Mouse (Mus musculus) heart, adult 18-20 months (tissue): ENCODE results near the gene Trp63. TPM values are rescaled to one million over a fixed set of nuclear protein-coding genes. Genes with fewer than 3 reads are reported as not detected.

ENCODE experiments used
- DNase-seq, 2 experiments: peaks; one replicate each; pipeline ENCODE4 v3.0.0; 2021 to 2022; ENCODE audit warnings: mixed read lengths in 1 of 2
- total RNA-seq, 2 experiments: library from RNA; stranded (reverse); gene quantifications; 2 replicates each; pipeline ENCODE4 v1.2.3; 2021

The Trp63 gene
- total RNA-seq, 2 experiments from 2014 or later = 0.32 to 0.59 TPM

DNA sequence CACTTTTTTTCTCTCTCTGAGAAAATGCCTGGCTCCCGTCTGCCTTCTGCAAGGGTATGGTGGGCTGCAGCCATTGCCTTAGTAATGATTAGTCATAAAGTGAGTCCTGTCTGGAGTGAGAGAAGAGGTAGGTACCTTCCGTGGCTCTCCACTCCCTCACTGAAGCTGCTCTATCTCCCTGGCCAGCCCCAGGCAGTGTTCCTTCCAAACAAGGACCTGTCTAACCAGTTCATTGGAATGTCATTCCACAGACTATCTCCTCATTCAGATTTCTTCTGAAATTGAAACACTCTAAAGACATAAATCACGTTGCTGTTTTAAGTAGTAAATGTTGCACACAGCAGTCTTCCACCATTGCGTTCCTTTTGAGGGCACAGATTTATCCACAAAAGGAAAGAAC lies 96.4 kb downstream of the Trp63 start:
- DNase-seq = no peak

DNA sequence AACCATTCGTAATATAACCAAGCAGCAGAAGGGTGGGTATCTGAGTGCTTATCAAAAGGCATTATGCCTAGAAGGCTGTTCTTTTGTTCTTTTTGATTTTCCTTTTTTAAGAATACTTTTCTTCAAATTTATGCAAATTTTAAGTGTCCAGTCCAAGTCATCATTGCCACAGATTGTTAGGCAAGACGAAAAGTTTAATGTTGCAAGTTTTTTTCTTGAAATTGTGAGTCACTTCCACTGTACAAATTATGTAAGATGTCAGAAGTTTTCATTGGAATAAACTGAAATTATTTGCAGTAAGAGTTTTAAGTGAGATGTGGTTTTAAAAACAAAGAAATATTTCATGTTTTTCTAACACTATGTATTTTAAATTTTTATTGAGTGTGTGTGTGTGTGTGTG lies 100.7 kb downstream of the Trp63 start:
- DNase-seq = no peak

DNA sequence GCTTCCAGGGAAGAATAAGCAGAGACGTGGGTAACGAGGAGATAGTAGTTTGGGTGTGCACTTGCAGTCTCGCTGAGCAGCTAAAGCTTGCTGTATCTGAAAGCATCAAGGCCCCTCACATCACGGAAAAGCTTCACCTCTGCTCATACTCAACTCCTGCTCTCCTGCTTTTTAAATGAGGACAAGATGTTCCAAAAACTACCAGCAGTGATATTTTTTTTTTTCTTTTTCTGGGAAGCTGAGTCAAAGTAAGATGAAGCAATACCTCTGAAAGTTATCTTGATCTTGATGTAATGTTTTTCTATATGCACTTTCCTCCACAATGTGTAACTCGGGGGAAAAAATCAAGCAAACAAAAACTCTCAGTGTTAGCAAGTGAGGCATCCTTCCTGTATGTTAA lies 102.9 kb downstream of the Trp63 start:
- DNase-seq = no peak

DNA sequence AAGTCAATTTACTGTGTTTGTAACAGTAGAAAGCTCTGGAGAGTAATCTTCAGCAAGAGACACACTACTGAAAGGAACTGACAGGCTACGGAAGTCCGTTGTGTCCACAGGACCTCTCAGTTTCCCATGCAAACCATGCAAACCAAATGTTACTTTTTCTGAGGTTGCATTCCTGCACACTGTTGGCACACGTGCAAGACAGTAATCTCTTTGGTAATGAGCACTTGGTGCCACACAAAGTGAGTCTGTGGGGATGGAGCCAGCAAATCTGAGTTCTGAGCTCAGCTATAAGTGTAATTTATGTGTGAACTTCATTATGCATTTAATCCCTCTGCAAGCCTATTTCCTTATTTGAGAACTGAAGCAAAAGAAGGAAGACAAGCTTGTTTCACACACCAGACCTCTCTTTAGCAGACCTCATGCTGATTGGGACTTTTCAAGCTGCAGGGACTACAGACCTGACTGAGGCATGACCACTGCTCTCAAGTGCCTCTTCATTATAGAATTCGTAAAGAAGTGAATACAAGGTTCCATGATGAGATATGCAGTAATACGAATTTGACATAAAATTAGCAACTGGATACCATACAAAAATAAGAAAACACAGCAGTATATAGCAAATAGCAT lies 109.2 kb downstream of the Trp63 start:
- no peak for DNase-seq

DNA sequence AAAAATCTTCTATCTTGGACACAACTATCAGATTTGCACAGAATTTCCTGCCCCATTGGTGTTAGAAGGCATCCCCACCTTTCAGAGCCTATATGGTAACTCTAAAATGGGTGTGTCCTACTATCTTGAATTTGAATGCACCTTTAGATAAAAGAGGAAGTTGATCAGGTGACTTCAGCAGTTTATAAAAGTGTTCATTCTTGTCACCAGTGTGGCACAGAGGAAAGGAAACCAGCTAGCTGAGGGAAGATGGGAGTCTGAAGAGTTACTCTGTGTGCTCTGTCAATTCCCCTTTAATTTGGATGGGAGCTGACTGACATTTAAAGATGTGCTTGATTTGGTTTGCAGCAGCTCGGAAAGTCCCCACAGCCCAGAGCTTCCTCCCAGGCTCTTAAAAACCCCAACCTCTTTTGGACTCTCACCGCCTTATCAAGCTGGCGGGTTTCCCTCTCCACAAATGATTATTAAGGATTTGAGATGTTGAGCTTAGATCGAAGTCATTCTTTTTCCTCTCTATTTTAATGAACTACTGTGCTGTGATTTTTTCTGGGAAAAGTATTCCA lies 114.2 kb downstream of the Trp63 start:
- no peak for DNase-seq

DNA sequence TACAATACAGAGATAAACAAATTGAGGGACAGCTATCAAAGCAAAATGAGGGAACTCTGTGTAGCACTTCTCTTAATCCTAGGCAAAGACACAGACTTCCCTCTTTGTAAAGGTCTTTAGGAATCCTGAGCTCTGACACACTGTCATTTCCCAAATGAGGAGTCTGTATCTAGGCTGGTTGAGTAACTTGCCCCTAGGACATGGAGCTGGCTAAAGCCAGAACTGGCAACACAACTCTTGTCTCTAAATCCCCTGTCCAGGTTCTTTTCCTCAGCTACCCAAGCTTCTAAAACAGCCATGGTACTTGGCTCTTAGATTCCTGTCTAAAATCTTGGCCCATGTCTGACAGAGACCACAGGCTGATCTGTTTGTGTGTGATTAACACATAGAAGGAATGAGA lies 116.1 kb downstream of the Trp63 start:
- DNase-seq = no peak

DNA sequence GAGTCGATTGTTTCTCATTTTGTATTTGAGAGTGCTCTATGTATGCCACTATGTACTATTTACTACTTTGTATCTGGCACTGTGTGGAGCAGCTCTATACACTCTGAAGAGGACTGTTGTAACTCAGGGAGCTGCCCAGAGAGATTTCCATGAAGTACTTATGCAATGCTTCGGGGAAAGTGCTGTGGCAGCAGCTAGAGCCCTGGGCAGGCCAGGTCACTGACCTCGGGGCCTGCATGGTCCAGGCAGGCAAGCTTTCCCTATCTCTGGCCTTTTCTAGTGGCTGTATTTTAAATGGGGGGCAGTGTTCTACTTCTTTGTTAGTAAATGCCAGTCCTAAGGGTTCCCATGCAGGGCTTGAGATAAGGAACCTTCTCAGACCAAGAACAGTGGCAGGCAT lies 121.4 kb downstream of the Trp63 start:
- peak; percentile 6 to 27 for DNase-seq

DNA sequence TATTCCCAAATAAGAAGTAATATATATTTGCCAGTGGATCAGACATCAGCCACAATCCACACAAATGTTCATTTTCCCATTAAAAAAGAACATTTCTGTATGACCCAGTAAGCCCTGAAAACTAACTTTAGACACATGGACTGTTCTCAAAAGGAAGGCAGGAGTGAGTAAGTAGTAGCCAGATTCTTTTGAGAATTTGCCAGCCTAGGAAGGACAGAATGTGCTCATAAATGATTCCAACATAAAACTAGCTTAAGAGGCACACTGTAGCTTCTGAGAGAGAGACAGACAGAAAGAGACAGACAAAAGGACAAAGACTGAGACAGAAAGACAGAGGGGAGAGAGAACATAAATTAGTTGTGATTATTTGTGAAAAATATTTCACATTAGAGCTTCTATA lies 123.6 kb downstream of the Trp63 start:
- DNase-seq = peak; percentile 10 to 30

DNA sequence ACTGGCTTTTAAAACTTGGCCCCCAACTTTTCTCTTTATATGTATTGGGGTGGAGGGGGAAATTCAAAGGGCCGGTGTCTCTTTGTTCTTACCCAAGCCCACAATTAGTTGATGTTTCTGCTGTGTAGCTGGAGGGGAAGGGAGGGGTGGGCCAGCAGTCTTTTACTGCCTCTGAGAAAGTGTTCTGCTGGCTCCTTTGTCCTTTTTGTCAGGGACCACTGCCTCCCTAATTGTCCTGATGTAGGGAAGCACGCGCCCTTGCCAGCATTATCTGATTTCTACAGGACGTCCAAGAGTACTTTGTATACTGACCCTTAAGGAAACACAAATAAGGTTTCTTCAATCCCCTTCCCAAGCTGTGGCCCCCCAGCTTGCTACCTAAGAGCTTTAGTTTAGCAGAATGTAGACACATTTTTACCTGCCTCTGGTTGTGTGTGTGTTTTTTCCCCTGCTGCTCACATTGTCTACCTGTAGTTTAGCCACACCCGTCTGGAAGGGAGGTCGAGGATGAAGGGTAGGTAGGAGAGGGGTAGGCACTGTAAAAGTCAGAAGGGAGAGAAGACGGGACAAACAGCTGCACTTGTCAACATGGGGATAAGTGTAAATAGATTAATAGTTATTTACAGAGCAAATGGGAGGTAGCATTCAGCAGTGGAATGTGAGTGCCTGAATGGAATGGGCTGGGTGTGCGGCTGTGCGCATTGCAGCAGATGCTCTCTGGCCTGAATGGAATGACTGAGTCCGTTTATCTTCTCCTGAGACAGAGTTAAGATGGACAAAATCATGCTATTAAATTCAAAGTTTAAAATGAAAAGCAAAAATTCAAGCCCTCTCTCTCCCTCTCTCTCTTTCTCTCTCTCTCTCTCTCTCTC lies 134.4 kb downstream of the Trp63 start:
- DNase-seq = no peak

DNA sequence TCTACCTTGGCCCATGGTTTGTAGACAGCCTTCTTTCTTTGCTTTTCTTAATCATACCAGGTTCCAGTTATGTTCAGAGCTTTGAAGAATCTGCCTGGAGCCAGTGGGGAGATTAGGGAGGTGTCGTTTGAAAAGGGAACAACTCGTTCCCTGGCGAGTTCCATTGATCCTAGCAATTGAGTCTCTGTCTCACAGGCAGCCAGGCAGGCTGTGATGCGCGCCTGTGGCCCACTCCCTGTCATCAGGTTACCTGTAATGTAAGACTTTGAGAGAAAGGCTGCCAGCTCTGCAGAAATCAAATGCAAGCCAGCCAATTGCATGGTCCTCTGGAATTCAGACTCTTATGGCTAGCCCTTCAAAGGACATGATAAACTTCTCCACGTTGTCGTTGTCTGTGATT lies 142.5 kb downstream of the Trp63 start:
- peak in 1 of 2 experiments; percentile 20 for DNase-seq

DNA sequence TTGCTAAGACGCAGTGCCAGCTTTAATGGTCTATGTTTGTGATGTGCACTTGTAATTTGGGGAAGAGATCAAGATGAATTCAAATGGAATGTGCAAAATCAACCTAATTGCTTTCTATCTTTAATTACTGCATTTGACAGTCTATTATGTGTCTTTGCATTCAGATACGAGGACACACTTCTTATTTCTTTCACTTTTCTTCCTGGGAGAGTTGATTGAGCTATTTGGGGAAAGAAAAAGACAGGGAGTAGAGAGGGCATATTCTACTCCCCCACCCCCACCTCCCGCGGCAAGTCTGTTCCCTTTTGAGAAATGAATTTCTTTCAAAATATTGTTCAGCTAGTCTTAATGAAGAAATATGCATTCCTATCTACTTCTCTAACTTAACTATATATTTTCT lies 149.0 kb downstream of the Trp63 start:
- DNase-seq = no peak

DNA sequence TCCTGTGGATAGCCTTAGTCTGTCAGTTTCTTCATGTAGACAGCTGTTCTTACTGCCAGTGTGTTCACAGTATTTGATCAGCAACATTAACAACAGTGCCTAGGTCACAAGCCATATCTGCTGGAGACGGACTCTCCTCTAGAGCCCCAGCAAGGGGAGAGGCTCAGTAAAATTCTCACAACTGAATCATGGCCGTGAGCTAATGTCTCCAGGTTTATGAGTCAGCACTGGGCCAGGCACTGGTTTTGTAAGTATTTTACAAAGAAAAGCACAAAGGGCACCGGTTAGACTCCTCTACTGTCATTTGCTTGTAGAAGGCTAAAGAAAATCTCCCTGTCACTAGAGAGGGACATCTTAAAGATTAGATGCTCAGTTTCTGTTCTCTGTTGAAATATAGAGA lies 151.7 kb downstream of the Trp63 start:
- DNase-seq = no peak

DNA sequence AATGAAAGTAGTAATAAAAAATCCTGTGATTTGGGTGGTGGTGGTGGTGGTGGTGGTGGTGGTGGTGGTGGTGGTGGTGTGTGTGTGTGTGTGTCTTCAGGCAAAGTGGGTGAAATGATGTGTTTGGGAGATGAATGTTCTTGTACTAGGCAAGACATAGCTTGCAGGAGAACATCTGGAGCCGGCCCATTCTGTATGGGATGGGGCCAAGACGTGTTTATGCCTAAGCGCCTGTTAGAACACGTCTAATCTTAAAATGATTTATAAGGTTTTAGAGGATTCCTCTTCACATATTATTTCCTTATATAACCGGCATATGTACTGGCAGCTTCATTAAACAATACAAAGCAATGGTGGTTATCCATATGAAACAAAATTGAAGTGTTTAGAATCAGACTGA lies 152.2 kb downstream of the Trp63 start:
- DNase-seq = no peak

DNA sequence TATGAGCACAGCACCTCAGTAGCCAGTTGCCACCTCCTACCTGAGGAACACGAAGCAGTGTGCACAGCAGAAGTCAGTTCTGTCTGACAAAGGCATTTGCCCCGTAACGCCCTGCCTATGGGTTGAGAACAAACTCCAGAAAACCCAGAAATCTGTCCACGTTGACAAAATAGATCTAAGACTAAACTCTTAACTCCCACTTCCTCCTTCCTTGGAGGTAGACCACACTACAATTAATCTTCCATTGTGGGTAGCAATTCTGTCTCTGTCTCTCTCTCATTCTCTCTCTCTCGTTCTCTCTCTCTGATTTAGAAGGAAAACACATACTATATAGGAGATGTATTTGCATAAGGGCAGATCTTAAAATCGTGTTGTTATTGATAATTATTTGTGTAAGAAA lies 159.4 kb downstream of the Trp63 start:
- no peak for DNase-seq

DNA sequence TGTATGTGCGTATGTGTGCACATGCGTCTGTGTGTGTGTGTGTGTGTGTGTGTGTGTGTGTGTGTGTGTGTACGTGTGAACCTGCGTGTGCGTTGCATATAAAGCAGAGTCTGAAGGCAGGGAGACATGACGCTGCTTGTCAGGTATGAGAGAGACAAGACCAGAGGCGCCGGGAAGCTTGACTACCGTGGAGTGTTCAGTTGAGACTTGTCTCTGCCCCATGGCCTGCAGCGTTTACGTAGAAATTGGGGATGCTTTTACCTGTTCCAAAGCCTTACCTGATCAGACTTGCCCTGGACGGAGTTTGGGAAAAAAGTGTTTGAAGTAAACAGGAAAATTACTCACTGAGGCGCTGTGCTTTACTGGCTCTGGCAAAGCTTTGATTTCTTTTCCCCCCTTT lies 160.1 kb downstream of the Trp63 start:
- no peak for DNase-seq

DNA sequence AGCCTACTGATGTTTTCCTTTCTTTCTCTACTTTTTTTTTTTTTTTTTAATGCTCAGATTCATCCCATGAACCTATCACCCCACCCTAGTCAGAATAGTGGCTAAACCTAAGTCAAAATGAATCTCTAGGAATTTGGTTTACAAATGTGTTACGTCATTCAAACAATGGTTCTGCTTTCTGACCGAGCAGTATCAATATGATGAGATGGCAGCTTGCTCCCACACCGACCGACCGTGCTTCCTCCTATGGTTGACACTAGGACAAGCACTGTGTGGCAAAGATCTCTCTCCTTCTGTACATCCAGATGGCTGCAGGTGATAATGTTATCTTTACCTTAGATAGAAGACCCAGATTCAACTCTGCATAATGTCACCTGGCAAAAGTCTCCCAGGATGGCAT lies 163.0 kb downstream of the Trp63 start:
- no peak for DNase-seq

DNA sequence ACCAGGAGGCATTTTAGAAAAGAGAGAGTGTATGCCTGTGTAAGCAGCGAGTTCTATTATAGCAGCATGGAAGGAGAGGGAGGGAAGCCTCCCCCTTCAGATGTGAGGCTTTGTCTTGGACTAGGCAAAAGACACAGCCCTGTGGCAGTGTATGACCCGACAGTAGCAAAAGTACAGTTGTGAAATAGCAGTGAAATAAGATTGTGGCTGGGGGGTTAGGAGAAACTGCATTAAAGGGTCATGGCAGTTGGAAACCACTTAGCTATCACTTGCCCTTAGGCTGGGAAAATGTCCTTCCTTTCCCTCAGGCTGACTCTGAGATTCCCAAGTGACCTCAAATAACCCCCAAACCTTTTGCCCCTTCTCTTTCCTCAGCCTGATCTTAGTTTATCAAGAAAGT lies 164.9 kb downstream of the Trp63 start:
- no peak for DNase-seq

DNA sequence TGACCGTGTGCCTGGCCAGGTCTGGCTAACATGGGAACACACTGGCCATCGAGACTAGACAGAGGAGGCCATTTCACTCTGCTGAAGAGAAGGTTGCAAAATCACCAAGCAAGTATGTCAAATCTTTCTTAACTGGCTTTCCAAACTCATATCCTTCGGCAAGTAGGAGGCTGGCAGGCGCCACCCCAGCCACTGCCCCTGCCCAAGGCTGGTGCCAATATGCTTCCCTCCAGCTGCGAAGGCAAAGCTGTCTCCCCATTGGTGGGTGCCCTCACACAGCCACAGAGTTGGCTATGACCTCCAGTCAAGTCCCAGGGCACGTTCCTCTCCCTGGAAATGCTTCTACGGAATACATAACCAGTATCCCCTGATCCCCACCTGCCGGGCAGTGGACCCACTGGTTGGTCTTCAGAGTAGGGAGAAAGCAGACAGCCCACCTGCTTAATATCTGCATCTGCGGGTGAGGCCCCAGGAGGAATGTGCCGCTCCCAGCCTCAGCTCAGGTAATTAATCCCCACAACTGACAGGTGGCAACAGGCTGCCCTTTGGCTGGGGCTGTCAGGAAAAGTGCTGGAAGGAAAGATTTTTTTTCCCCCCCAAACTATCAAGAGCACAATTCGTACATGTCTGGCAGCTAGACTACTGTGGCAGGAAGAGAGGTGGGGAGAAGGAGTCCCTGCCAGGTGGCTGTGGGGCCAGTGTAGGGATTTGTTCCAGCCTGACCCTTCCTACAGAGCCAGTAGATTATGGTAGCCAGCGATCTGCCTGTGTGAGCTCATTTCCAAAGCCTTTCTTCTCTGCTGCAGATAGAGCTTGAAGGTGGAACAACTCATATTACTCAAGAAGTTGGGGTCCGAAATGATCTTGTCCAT lies 166.3 kb downstream of the Trp63 start:
- DNase-seq = peak in 1 of 2 experiments; percentile 3

DNA sequence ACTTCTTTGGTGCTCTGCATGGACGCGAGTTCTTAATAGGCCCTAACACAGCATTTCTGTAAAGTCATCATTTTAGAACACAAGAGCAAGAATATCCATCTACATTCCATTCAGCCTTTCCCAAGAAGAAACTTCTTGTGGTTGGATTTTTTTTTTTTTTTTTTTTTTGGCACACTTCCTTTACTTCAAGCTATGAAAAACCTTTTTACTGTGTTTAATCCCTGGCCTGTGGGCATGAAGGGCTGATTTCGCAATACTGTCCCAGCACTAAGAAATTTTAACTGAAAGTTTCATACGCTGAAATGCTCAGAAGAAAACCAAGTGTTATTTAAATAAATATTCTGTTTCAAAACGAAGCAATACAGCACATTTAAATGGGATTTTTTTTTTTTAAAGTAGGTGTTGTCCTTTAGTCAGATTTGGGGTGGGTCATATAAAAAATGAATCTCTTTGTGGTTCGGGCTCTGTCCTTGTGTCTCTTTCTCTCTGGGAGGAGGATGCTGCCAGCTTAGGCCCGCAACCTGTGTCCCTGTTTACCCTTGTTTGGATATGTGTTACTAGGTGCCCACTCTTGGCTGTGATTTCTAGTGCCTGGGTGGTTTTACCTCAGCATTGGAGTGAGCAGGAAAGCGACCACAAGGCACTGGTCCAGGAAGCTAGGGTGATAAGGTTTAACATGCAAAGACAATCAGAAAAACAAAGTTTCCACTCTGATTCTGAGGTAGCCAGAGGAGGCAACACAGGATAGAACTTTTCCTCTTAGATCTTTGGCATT lies 177.4 kb downstream of the Trp63 start:
- peak; percentile 18 to 49 for DNase-seq

DNA sequence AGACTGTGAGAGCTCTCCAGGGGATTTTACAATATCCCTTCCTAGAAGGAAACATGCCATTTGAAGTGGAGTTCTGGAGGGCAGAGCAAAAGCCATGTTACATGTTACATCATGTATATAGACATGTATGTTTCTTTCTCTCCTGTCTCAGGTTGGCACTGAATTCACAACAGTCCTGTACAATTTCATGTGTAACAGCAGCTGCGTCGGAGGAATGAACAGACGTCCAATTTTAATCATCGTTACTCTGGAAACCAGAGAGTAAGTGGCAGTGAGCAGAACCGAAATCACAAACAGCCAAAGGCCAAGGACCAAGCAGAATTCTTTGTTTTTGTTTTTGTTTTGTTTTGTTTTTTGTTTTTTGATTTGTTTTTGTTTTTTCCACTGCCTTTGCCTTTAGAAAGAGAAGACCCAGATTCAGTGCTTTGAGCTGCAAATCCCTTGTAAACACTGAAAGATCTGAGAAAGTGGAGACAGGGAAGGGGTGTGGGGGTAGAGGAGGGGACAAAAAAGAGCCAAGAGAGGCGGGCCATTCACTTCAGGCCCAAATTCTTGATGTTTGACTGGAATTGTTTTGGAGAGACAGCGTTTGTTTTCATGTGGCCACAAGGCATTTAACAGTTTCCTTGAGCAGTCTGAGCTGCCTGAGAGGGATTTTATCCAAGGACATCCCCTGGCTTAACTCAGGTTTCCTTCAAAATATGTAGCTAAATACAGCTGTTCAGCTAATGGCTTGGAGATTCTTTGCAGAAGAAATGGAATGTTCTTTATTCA lies 181.7 kb downstream of the Trp63 start:
- peak; percentile 43 to 45 for DNase-seq

DNA sequence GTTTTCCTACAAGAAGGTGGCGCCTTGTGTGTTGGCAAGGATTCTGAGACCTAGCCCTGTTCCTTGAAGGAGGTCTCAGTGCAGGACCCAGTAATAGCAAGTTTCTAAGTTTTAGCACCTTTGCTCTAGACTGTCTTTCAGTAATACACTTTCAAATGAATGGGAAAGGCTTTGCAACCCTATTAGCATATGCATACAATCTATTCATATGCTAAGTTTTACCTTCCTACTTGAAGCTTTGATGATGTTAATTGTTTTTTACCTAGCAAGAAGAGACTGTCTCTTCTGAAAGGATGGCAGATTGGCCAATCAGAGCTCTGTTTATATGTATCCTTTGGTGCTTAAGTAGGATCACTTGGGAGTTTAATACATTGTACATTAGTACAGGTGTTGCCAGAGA lies 187.9 kb downstream of the Trp63 start:
- no peak for DNase-seq
